Mouse (Mus musculus) MEL-GATA-1-ER (cell line): ENCODE results near the gene Erc2.

Experiments used
- DNase-seq: peaks from one replicate; pipeline ENCODE4 v3.0.0-alpha.2; 2012; ENCODE audit warnings: low read depth; ENCODE audit errors: extremely low read depth

Gene Erc2

GRCm38 (mm10) chr14:28431703-28432309 lies 809.6 kb downstream of the Erc2 start:
- DNase-seq: no peak

GRCm38 (mm10) chr14:28434996-28435395 lies 812.8 kb downstream of the Erc2 start:
- no peak for DNase-seq

GRCm38 (mm10) chr14:28439171-28439570 lies 816.9 kb downstream of the Erc2 start:
- no peak for DNase-seq

GRCm38 (mm10) chr14:28441240-28441967 lies 819.2 kb downstream of the Erc2 start:
- DNase-seq: no peak

- DNase-seq: no peak
Observed at GRCm38 (mm10) chr14:28443254-28443944, 821.2 kb downstream of the Erc2 start.

GRCm38 (mm10) chr14:28445737-28446136 lies 823.5 kb downstream of the Erc2 start:
- no peak for DNase-seq

GRCm38 (mm10) chr14:28451771-28452170 lies 829.5 kb downstream of the Erc2 start:
- no peak for DNase-seq

- no peak for DNase-seq
Observed at GRCm38 (mm10) chr14:28456372-28457076, 834.3 kb downstream of the Erc2 start.

GRCm38 (mm10) chr14:28457428-28457827 lies 835.2 kb downstream of the Erc2 start:
- DNase-seq: no peak

- DNase-seq: no peak
Observed at GRCm38 (mm10) chr14:28467956-28468355, 845.7 kb downstream of the Erc2 start.

- no peak for DNase-seq
Observed at GRCm38 (mm10) chr14:28469696-28470095, 847.5 kb downstream of the Erc2 start.

GRCm38 (mm10) chr14:28470212-28470611 lies 848.0 kb downstream of the Erc2 start:
- DNase-seq: no peak

GRCm38 (mm10) chr14:28475012-28475411 lies 852.8 kb downstream of the Erc2 start:
- DNase-seq: no peak

GRCm38 (mm10) chr14:28475421-28475820 lies 853.2 kb downstream of the Erc2 start:
- no peak for DNase-seq

GRCm38 (mm10) chr14:28476746-28477145 lies 854.5 kb downstream of the Erc2 start:
- no peak for DNase-seq

GRCm38 (mm10) chr14:28480866-28481265 lies 858.6 kb downstream of the Erc2 start:
- no peak for DNase-seq

- no peak for DNase-seq
Observed at GRCm38 (mm10) chr14:28493806-28494205, 871.6 kb downstream of the Erc2 start.

GRCm38 (mm10) chr14:28494273-28494672 lies 872.0 kb downstream of the Erc2 start:
- DNase-seq: no peak

- DNase-seq: no peak
Observed at GRCm38 (mm10) chr14:28501216-28501878, 879.1 kb downstream of the Erc2 start.

- DNase-seq: no peak
Observed at GRCm38 (mm10) chr14:28503276-28503675, 881.0 kb downstream of the Erc2 start.
